Mouse (Mus musculus): ENCODE measurements around the gene Hes2. TPM values are rescaled to one million over a fixed set of nuclear protein-coding genes. Genes with fewer than 3 reads are reported as not detected.

Hes2 gene
- polyA plus RNA-seq, 1 experiment from 2014 or later = 0.07 TPM

DNA sequence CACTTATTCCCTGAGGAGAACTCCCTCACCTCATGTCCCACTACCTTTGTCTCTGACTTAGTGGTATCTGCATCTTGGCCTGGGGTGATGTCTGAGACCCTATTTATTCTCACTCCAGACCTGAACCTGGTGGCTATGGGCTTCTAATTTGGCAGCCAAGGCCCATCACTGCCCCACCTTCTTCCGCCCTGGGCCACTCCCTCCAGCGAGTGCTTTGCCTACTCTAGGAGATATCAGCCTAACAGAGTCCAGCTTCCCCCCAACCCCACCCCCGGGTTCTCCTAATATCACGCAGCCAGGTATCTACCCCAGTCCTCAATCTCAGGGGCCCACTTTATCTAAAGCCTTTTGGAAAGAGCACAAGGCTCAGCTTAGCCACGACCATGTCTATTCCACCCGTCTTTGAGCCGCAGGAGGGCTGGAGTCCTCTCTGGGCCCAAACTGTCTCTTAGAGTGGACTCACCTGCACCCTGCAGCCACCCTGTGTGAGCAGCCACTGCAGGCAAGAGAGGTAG is 7.2 kb upstream of the Hes2 start:
- H3K27ac ChIP-seq (ENCODE audit: low read depth, low read length) = no peak overlapping the region
- peaks cover 18% of the 10 kb centered on the region for H3K4me1 ChIP-seq (ENCODE audit: control insufficient read depth, insufficient read depth, low read length)
- no peak overlapping the region for H3K9ac ChIP-seq (ENCODE audit: low read depth, low read length)
- H3K4me2 ChIP-seq = peak overlapping the region; percentile 72
- no peaks in the 10 kb centered on the region for H3K9me3 ChIP-seq (replicated peaks; ENCODE audit: control insufficient read depth, low read length)
- ATAC-seq (replicated peaks; ENCODE audit: insufficient number of reproducible peaks, low FRiP score, low TSS enrichment) = 0 out of 2 replicates have a peak, but pooled peaks have one; percentile 1
- WGBS (ENCODE audit: insufficient replicate concordance) = 17% methylated on average over 7 of the region's 7 CpGs
- no peaks in the 10 kb centered on the region for H3K36me3 ChIP-seq (ENCODE audit: control insufficient read depth, insufficient read depth, low read length)
- peaks cover 51% of the 10 kb centered on the region for H3K27me3 ChIP-seq (ENCODE audit: control insufficient read depth, insufficient read depth, low read length)
- H3K4me3 ChIP-seq (ENCODE audit: low read depth, low read length) = peak overlapping the region; percentile 44

DNA sequence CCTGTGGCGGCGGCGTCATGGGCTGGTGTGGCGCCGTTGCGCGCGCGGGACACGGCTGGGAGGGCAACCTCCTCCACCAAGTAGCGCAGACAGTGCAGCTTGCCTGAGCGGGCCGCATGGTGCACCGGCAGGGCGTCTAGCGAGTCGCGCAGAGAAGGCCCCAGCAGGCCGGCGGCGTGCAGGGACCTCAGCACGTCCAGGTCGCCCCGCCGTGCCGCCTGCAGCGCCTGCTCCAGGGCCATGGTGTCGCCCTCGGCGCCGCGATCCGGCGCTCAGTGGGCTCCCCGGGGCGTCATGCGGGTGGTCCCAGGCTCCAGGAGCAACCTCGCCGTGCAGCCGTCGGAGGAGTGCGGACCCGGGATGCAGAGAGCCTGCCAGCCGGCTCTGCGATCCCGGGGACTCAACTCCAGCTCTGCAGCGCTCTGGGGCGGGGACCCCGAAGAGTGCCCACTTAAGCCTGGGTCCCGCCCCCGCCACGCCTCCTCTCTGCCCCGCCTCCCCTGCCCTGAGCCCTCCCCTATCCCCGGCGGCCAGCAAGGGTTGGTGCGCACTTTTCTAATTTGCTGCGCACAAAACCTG is 6.6 kb upstream of the Hes2 start, which contains the start of gene Espn:
Gene Espn (minus strand): TSS at position 406 of the 579 bp plus-strand sequence.
- Histone ChIP-seq H3K36me3 (ENCODE audit: control insufficient read depth, insufficient read depth, low read length) (no peaks in the 10 kb centered on the region), H3K4me1 (ENCODE audit: control insufficient read depth, insufficient read depth, low read length) (peaks cover 18% of the 10 kb centered on the region), H3K9me3 (replicated peaks; ENCODE audit: control insufficient read depth, low read length) (no peaks in the 10 kb centered on the region), H3K27me3 (ENCODE audit: control insufficient read depth, insufficient read depth, low read length) (peaks cover 52% of the 10 kb centered on the region), H3K27ac (ENCODE audit: low read depth, low read length) (no peak within 1 kb of the TSS), H3K4me3 (ENCODE audit: low read depth, low read length) (peak within 1 kb of the TSS; percentile 44), H3K4me2 (peak within 1 kb of the TSS; percentile 72), H3K9ac (ENCODE audit: low read depth, low read length) (0 out of 2 replicates have a peak within 1 kb of the TSS, but pooled peaks have one; percentile 35)
- WGBS (ENCODE audit: insufficient replicate concordance) = 1% methylated on average over 55 of the region's 57 CpGs
- ATAC-seq (replicated peaks; ENCODE audit: insufficient number of reproducible peaks, low FRiP score, low TSS enrichment) = peak; percentile 75

GRCm38 (mm10) chr4:152153771-152154177 is 4.9 kb upstream of the Hes2 start:
- ATAC-seq (replicated peaks; ENCODE audit: insufficient number of reproducible peaks, low FRiP score, low TSS enrichment) = no peak
- H3K36me3 ChIP-seq (ENCODE audit: control insufficient read depth, insufficient read depth, low read length) = no peaks in the 10 kb centered on the region
- peak overlapping the region; percentile 53 for H3K4me2 ChIP-seq
- H3K9ac ChIP-seq (ENCODE audit: low read depth, low read length) = no peak overlapping the region
- H3K27me3 ChIP-seq (ENCODE audit: control insufficient read depth, insufficient read depth, low read length) = peaks cover 63% of the 10 kb centered on the region
- H3K4me1 ChIP-seq (ENCODE audit: control insufficient read depth, insufficient read depth, low read length) = peaks cover 25% of the 10 kb centered on the region
- no peak overlapping the region for H3K27ac ChIP-seq (ENCODE audit: low read depth, low read length)
- WGBS (ENCODE audit: insufficient replicate concordance) = 2% methylated on average over 23 of the region's 23 CpGs
- H3K9me3 ChIP-seq (replicated peaks; ENCODE audit: control insufficient read depth, low read length) = no peaks in the 10 kb centered on the region
- peak overlapping the region; percentile 23 for H3K4me3 ChIP-seq (ENCODE audit: low read depth, low read length)

GRCm38 (mm10) chr4:152155019-152155418 is 3.6 kb upstream of the Hes2 start:
- 49% methylated on average over 4 of the region's 4 CpGs for WGBS (ENCODE audit: insufficient replicate concordance)
- H3K4me1 ChIP-seq (ENCODE audit: control insufficient read depth, insufficient read depth, low read length) = peaks cover 28% of the 10 kb centered on the region

GRCm38 (mm10) chr4:152157779-152158584 is 685 bp upstream of the Hes2 start:
- WGBS (ENCODE audit: insufficient replicate concordance) = 18% methylated on average over 21 of the region's 21 CpGs
- Histone ChIP-seq H3K9me3 (replicated peaks; ENCODE audit: control insufficient read depth, low read length) (no peaks in the 10 kb centered on the region), H3K27ac (ENCODE audit: low read depth, low read length) (no peak overlapping the region), H3K36me3 (ENCODE audit: control insufficient read depth, insufficient read depth, low read length) (no peaks in the 10 kb centered on the region), H3K4me3 (ENCODE audit: low read depth, low read length) (peak overlapping the region; percentile 27), H3K4me2 (peak overlapping the region; percentile 56), H3K9ac (ENCODE audit: low read depth, low read length) (no peak overlapping the region), H3K4me1 (ENCODE audit: control insufficient read depth, insufficient read depth, low read length) (peaks cover 17% of the 10 kb centered on the region), H3K27me3 (ENCODE audit: control insufficient read depth, insufficient read depth, low read length) (peaks cover 72% of the 10 kb centered on the region)
- ATAC-seq (replicated peaks; ENCODE audit: insufficient number of reproducible peaks, low FRiP score, low TSS enrichment) = no peak

More at GRCm38 (mm10) chr4:152155019-152155418, 3.6 kb upstream of the Hes2 start:
- Histone ChIP-seq H3K4me3 (ENCODE audit: low read depth, low read length) (no peak overlapping the region), H3K9me3 (replicated peaks; ENCODE audit: control insufficient read depth, low read length) (no peaks in the 10 kb centered on the region), H3K9ac (ENCODE audit: low read depth, low read length) (no peak overlapping the region), H3K27me3 (ENCODE audit: control insufficient read depth, insufficient read depth, low read length) (peaks cover 70% of the 10 kb centered on the region), H3K36me3 (ENCODE audit: control insufficient read depth, insufficient read depth, low read length) (no peaks in the 10 kb centered on the region), H3K4me2 (no peak overlapping the region), H3K27ac (ENCODE audit: low read depth, low read length) (no peak overlapping the region)
- ATAC-seq (replicated peaks; ENCODE audit: insufficient number of reproducible peaks, low FRiP score, low TSS enrichment) = no peak

DNA sequence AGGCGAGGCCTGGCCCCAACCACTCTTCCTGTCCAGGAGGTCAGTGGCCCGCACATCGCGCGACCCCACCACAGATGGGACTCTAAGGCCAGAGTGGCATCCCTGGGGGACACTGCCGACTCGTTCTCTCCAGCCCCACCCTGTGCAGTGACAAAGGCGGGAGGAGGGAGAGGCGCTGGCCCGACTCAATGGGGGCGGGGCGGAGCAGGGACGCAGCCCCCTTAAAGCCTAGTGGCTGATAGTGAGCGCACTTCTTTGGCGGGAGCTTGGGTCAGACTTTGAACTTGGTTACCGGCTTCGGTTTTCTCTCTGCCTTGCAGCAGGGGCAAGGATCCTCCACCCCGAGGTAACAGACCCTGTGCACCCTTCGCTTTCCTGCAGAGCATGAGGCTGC is 615 bp downstream of the Hes2 start:
- 0 out of 2 replicates have a peak overlapping the region, but pooled peaks have one; percentile 27 for H3K4me3 ChIP-seq (ENCODE audit: low read depth, low read length)
- ATAC-seq (replicated peaks; ENCODE audit: insufficient number of reproducible peaks, low FRiP score, low TSS enrichment) = no peak
- H3K27ac ChIP-seq (ENCODE audit: low read depth, low read length) = no peak overlapping the region
- peak overlapping the region; percentile 56 for H3K4me2 ChIP-seq
- under 1% methylated on average over 19 of the region's 19 CpGs for WGBS (ENCODE audit: insufficient replicate concordance)
- H3K9ac ChIP-seq (ENCODE audit: low read depth, low read length) = no peak overlapping the region
- H3K4me1 ChIP-seq (ENCODE audit: control insufficient read depth, insufficient read depth, low read length) = peaks cover 11% of the 10 kb centered on the region
- no peaks in the 10 kb centered on the region for H3K9me3 ChIP-seq (replicated peaks; ENCODE audit: control insufficient read depth, low read length)
- no peaks in the 10 kb centered on the region for H3K36me3 ChIP-seq (ENCODE audit: control insufficient read depth, insufficient read depth, low read length)
- H3K27me3 ChIP-seq (ENCODE audit: control insufficient read depth, insufficient read depth, low read length) = peaks cover 70% of the 10 kb centered on the region

- Histone ChIP-seq H3K27me3 (ENCODE audit: control insufficient read depth, insufficient read depth, low read length) (peaks cover 67% of the 10 kb centered on the region), H3K4me3 (ENCODE audit: low read depth, low read length) (no peak overlapping the region), H3K9ac (ENCODE audit: low read depth, low read length) (no peak overlapping the region), H3K27ac (ENCODE audit: low read depth, low read length) (no peak overlapping the region), H3K4me1 (ENCODE audit: control insufficient read depth, insufficient read depth, low read length) (peaks cover 11% of the 10 kb centered on the region), H3K9me3 (replicated peaks; ENCODE audit: control insufficient read depth, low read length) (no peaks in the 10 kb centered on the region), H3K36me3 (ENCODE audit: control insufficient read depth, insufficient read depth, low read length) (no peaks in the 10 kb centered on the region), H3K4me2 (no peak overlapping the region)
- 35% methylated on average over 4 of the region's 4 CpGs for WGBS (ENCODE audit: insufficient replicate concordance)
- no peak for ATAC-seq (replicated peaks; ENCODE audit: insufficient number of reproducible peaks, low FRiP score, low TSS enrichment)
Observed at GRCm38 (mm10) chr4:152160748-152161147, 2.1 kb downstream of the Hes2 start.

DNA sequence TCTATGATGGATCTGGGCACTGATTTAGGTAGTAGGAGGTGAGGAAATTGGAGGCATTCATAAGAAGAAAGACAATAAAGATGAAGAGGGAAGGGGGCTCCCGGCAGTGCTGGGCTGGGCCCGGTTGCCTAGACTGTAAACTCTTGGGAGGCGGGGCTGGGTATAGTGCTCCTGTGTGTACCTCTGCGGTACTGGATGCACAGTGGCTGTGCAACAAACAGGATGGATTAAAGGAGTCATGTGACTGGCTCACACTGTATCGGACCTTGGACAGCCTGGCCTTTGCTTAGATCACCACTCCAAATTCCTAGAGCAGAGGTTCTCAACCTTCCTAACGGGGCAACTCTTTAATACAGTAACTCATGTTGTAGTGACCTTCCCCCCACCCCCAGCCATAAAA is 2.9 kb downstream of the Hes2 start:
- Histone ChIP-seq H3K4me2 (no peak overlapping the region), H3K4me1 (ENCODE audit: control insufficient read depth, insufficient read depth, low read length) (peaks cover 11% of the 10 kb centered on the region), H3K4me3 (ENCODE audit: low read depth, low read length) (no peak overlapping the region), H3K9me3 (replicated peaks; ENCODE audit: control insufficient read depth, low read length) (no peaks in the 10 kb centered on the region), H3K36me3 (ENCODE audit: control insufficient read depth, insufficient read depth, low read length) (no peaks in the 10 kb centered on the region), H3K9ac (ENCODE audit: low read depth, low read length) (no peak overlapping the region), H3K27me3 (ENCODE audit: control insufficient read depth, insufficient read depth, low read length) (peaks cover 65% of the 10 kb centered on the region), H3K27ac (ENCODE audit: low read depth, low read length) (no peak overlapping the region)
- no peak for ATAC-seq (replicated peaks; ENCODE audit: insufficient number of reproducible peaks, low FRiP score, low TSS enrichment)
- 74% methylated on average over 6 of the region's 6 CpGs for WGBS (ENCODE audit: insufficient replicate concordance)

Measured in heart, embryonic 11.5 days (tissue).